Mouse (Mus musculus) heart, embryonic 14.5 days (tissue): ENCODE data around the gene Disp1. TPM values are rescaled to one million over a fixed set of nuclear protein-coding genes. Genes with fewer than 3 reads are reported as not detected.
A peak's percentile ranks its signal among the peaks of the same experiment; 100 is the strongest.

Source experiments
- ATAC-seq: fragments of 200-750 bp; cut with Nextera tagmentation; 2 replicates; pipeline ENCODE4 v1.8.0; 2017; ENCODE audit warnings: low read depth, moderate TSS enrichment; ENCODE audit not compliant: insufficient number of reproducible peaks, insufficient read depth, low FRiP score
- H3K27ac ChIP-seq, 2 experiments: fragments of 200-500 bp in 1 of 2; fragments of 300-500 bp in 1 of 2; sonication (generic) in 1 of 2; replicated peaks in 1 of 2; 2 replicates each; pipeline ENCODE4 v1.5.1; 2012 to 2014; ENCODE audit warnings: low read depth in 2 of 2, low read length in 2 of 2, control low read depth in 1 of 2, mild to moderate bottlenecking in 1 of 2, mixed read lengths in 1 of 2; ENCODE audit not compliant: control insufficient read depth in 1 of 2, insufficient read depth in 1 of 2
- H3K27me3 ChIP-seq: fragments of 300-500 bp; sonication (generic); 2 replicates; pipeline ENCODE4 v1.6.1; 2014; ENCODE audit warnings: mild to moderate bottlenecking, low read length, control low read depth; ENCODE audit not compliant: control insufficient read depth, insufficient read depth
- H3K36me3 ChIP-seq: fragments of 300-500 bp; sonication (generic); 2 replicates; pipeline ENCODE4 v1.6.1; 2014; ENCODE audit warnings: mild to moderate bottlenecking, control low read depth, low read length, mixed read lengths; ENCODE audit not compliant: control insufficient read depth, insufficient read depth
- H3K4me1 ChIP-seq, 2 experiments: fragments of 200-500 bp in 1 of 2; fragments of 300-500 bp in 1 of 2; sonication (generic) in 1 of 2; 2 replicates each; pipeline ENCODE4 v1.6.1; 2012 to 2014; ENCODE audit warnings: low read length in 2 of 2, control low read depth in 1 of 2, mixed read lengths in 1 of 2; ENCODE audit not compliant: control insufficient read depth in 2 of 2, insufficient read depth in 2 of 2
- H3K4me2 ChIP-seq: fragments of 300-500 bp; sonication (generic); 2 replicates; pipeline ENCODE4 v1.6.1; 2014; ENCODE audit warnings: mild to moderate bottlenecking, low read length
- H3K4me3 ChIP-seq, 2 experiments: fragments of 200-500 bp in 1 of 2; fragments of 300-500 bp in 1 of 2; sonication (generic) in 1 of 2; 2 replicates each; pipeline ENCODE4 v1.5.1; 2012 to 2014; ENCODE audit warnings: low read length in 2 of 2, mild to moderate bottlenecking in 2 of 2, control low read depth in 1 of 2, low read depth in 1 of 2, moderate library complexity in 1 of 2; ENCODE audit not compliant: control insufficient read depth in 1 of 2, insufficient read depth in 1 of 2
- H3K9ac ChIP-seq: fragments of 300-500 bp; sonication (generic); 2 replicates; pipeline ENCODE4 v1.6.1; 2014; ENCODE audit warnings: mild to moderate bottlenecking, low read length
- H3K9me3 ChIP-seq: fragments of 300-500 bp; sonication (generic); 2 replicates; pipeline ENCODE4 v1.6.1; 2016; ENCODE audit warnings: low read length, control low read depth; ENCODE audit not compliant: control insufficient read depth
- WGBS: fragments of 180-500 bp; shearing (Covaris S2); extraction: QIAGEN DNeasy Blood & Tissue Kit; methylation state at CpG from one replicate; pipeline ENCODE4 v1.1.7; 2014; 5-methylcytosine and 5-hydroxymethylcytosine counted together
- polyA plus RNA-seq: library from polyadenylated mRNA; unstranded; fragments of >200 nt; fragmentation: Nextera tagmentation; extraction: Ambion mirVana; gene quantifications from 2 replicates; pipeline ENCODE4 v1.2.1, GENCODE M21; 2014

Disp1 gene
- polyA plus RNA-seq, 1 experiment from 2014 or later: 10.8 TPM

GRCm38 (mm10) chr1:183161057-183161456 lies 60.3 kb downstream of the Disp1 start:
- Histone ChIP-seq H3K9ac (no peak overlapping the region), H3K27me3 (no peaks in the 10 kb centered on the region), H3K36me3 (no peaks in the 10 kb centered on the region), H3K4me3 (no peak overlapping the region), H3K27ac (no peak overlapping the region), H3K9me3 (0 out of 2 replicates have a peak, but pooled peaks cover 7% of the 10 kb centered on the region), H3K4me2 (no peak overlapping the region), H3K4me1 (peaks cover 13 to 14% of the 10 kb centered on the region in 2 experiments)
- 84% methylated on average over 11 of the region's 11 CpGs for WGBS
- ATAC-seq: no peak

- H3K4me1 ChIP-seq: peaks cover 16 to 22% of the 10 kb centered on the region in 2 experiments
- H3K4me2 ChIP-seq: no peak overlapping the region
- no peaks in the 10 kb centered on the region for H3K27me3 ChIP-seq
- WGBS: 82% methylated on average over 6 of the region's 6 CpGs
- H3K27ac ChIP-seq: no peak overlapping the region
- no peak overlapping the region for H3K9ac ChIP-seq
- H3K9me3 ChIP-seq: 0 out of 2 replicates have a peak, but pooled peaks cover 7% of the 10 kb centered on the region
- no peaks in the 10 kb centered on the region for H3K36me3 ChIP-seq
- ATAC-seq: no peak
- no peak overlapping the region for H3K4me3 ChIP-seq
Observed at GRCm38 (mm10) chr1:183160188-183160587, 61.1 kb downstream of the Disp1 start.

- no peaks in the 10 kb centered on the region for H3K36me3 ChIP-seq
- no peaks in the 10 kb centered on the region for H3K27me3 ChIP-seq
- H3K4me3 ChIP-seq: no peak overlapping the region
- H3K9me3 ChIP-seq: 0 out of 2 replicates have a peak, but pooled peaks cover 7% of the 10 kb centered on the region
- 65% methylated on average over 7 of the region's 7 CpGs for WGBS
- no peak overlapping the region for H3K9ac ChIP-seq
- no peak overlapping the region for H3K4me2 ChIP-seq
- ATAC-seq: no peak
- no peak overlapping the region for H3K27ac ChIP-seq
- H3K4me1 ChIP-seq: peaks cover 8 to 24% of the 10 kb centered on the region in 2 experiments
Observed at GRCm38 (mm10) chr1:183159183-183159582, 62.1 kb downstream of the Disp1 start.

- Histone ChIP-seq H3K36me3 (no peaks in the 10 kb centered on the region), H3K4me1 (peaks cover 7 to 19% of the 10 kb centered on the region in 2 experiments), H3K27ac (peak overlapping the region in 1 of 2 experiments; percentile 41; a peak in 1 of 4 replicates), H3K9me3 (0 out of 2 replicates have a peak, but pooled peaks cover 7% of the 10 kb centered on the region), H3K4me3 (no peak overlapping the region), H3K27me3 (no peaks in the 10 kb centered on the region), H3K4me2 (no peak overlapping the region), H3K9ac (peak overlapping the region; percentile 31; the same call in 1 of the 2 replicates)
- 0 out of 2 replicates have a peak, but pooled peaks have one; percentile 47 for ATAC-seq
- 38% methylated on average over 5 of the region's 5 CpGs for WGBS
Observed at GRCm38 (mm10) chr1:183155600-183155999, 65.7 kb downstream of the Disp1 start.

- no peaks in the 10 kb centered on the region for H3K36me3 ChIP-seq
- no peak overlapping the region; the same call in 1 of the 2 replicates for H3K9ac ChIP-seq
- ATAC-seq: no peak; the same call in 1 of the 2 replicates
- 0 out of 2 replicates have a peak, but pooled peaks cover 7% of the 10 kb centered on the region for H3K9me3 ChIP-seq
- H3K4me1 ChIP-seq: peaks cover 7 to 19% of the 10 kb centered on the region in 2 experiments
- peak overlapping the region in 1 of 2 experiments; percentile 41; a peak in 1 of 4 replicates for H3K27ac ChIP-seq
- no peaks in the 10 kb centered on the region for H3K27me3 ChIP-seq
- H3K4me2 ChIP-seq: no peak overlapping the region
- WGBS: 54% methylated on average over 7 of the region's 7 CpGs
- H3K4me3 ChIP-seq: no peak overlapping the region
Observed at GRCm38 (mm10) chr1:183154296-183155204, 66.8 kb downstream of the Disp1 start.

GRCm38 (mm10) chr1:183153354-183153753 lies 68.0 kb downstream of the Disp1 start:
- Histone ChIP-seq H3K4me2 (no peak overlapping the region), H3K27ac (no peak overlapping the region), H3K36me3 (no peaks in the 10 kb centered on the region), H3K4me3 (no peak overlapping the region), H3K4me1 (peaks cover 7 to 19% of the 10 kb centered on the region in 2 experiments), H3K9ac (no peak overlapping the region), H3K27me3 (no peaks in the 10 kb centered on the region), H3K9me3 (0 out of 2 replicates have a peak, but pooled peaks cover 7% of the 10 kb centered on the region)
- ATAC-seq: no peak
- WGBS: 98% methylated on average over 4 of the region's 4 CpGs

GRCm38 (mm10) chr1:183151510-183152319 lies 69.6 kb downstream of the Disp1 start:
- H3K27me3 ChIP-seq: no peaks in the 10 kb centered on the region
- no peak overlapping the region for H3K9ac ChIP-seq
- H3K36me3 ChIP-seq: no peaks in the 10 kb centered on the region
- no peak overlapping the region for H3K4me3 ChIP-seq
- no peak overlapping the region for H3K4me2 ChIP-seq
- peaks cover 8 to 27% of the 10 kb centered on the region in 2 experiments for H3K4me1 ChIP-seq
- ATAC-seq: no peak
- WGBS: 70% methylated on average over 12 of the region's 12 CpGs
- no peak overlapping the region for H3K27ac ChIP-seq
- H3K9me3 ChIP-seq: no peaks in the 10 kb centered on the region
